Mouse (Mus musculus) heart, adult 2 months (tissue): ENCODE measurements around the gene Prox1. TPM values are rescaled to one million over a fixed set of nuclear protein-coding genes. Genes with fewer than 3 reads are reported as not detected.
A peak's percentile ranks its signal among the peaks of the same experiment; 100 is the strongest.

Source experiments
- DNase-seq, 2 experiments: peaks; one replicate each; pipeline ENCODE4 v3.0.0; 2021
- H3K27ac ChIP-seq: fragments of 200-600 bp; 2 replicates; pipeline ENCODE4 v1.8.1; 2022
- H3K27me3 ChIP-seq: fragments of 200-500 bp; 2 replicates; pipeline ENCODE4 v1.6.1; 2012; ENCODE audit warnings: mild to moderate bottlenecking, low read length, inconsistent platforms, mixed read lengths; ENCODE audit not compliant: control insufficient read depth, insufficient read depth
- H3K36me3 ChIP-seq: fragments of 200-500 bp; 2 replicates; pipeline ENCODE4 v1.6.1; 2012; ENCODE audit warnings: low read length, inconsistent platforms; ENCODE audit not compliant: control insufficient read depth, insufficient read depth
- H3K4me1 ChIP-seq: fragments of 200-500 bp; 2 replicates; pipeline ENCODE4 v1.6.1; 2011; ENCODE audit warnings: low read length; ENCODE audit not compliant: control insufficient read depth, insufficient read depth
- H3K4me3 ChIP-seq: fragments of 200-600 bp; 2 replicates; pipeline ENCODE4 v1.8.1; 2022
- H3K79me2 ChIP-seq: fragments of 200-500 bp; replicated peaks from 2 replicates; pipeline ENCODE4 v1.6.1; 2012; ENCODE audit warnings: mild to moderate bottlenecking, inconsistent platforms, low read length, moderate library complexity, mixed read lengths; ENCODE audit not compliant: control insufficient read depth, insufficient read depth
- H3K9ac ChIP-seq: fragments of 200-500 bp; 2 replicates; pipeline ENCODE4 v1.6.1; 2012; ENCODE audit warnings: low read depth, mild to moderate bottlenecking, control low read depth, inconsistent platforms, low read length, mixed read lengths
- CTCF ChIP-seq: fragments of 200-600 bp; IDR thresholded peaks from 2 replicates; pipeline ENCODE4 v1.8.1; 2022; ENCODE audit warnings: antibody characterized with exemption, mild to moderate bottlenecking, moderate library complexity
- EP300 ChIP-seq: fragments of 200-500 bp; IDR thresholded peaks from 2 replicates; pipeline ENCODE4 v1.6.1; 2011; ENCODE audit warnings: low read depth, low read length, control low read depth; ENCODE audit not compliant: insufficient read depth
- POLR2A ChIP-seq: fragments of 200-500 bp; IDR thresholded peaks from 2 replicates; pipeline ENCODE4 v1.6.1; 2011; ENCODE audit warnings: mild to moderate bottlenecking, low read depth, low read length, control low read depth; ENCODE audit not compliant: insufficient read depth
- WGBS: fragments of 180-500 bp; shearing (Covaris S2); methylation state at CpG from one replicate; pipeline ENCODE4 v1.1.7; 2018; 5-methylcytosine and 5-hydroxymethylcytosine counted together
- intact Hi-C: fragments of 180-260 bp; cut with DNase I; formaldehyde crosslinking; loops from one replicate; pipeline ENCODE4 v1.15.1; 2025
- polyA plus RNA-seq: library from polyadenylated mRNA; depleted of rRNA; stranded (reverse); fragments of >200 nt; gene quantifications from 2 replicates; pipeline ENCODE4 v1.2.3, GENCODE M21; 2012
- total RNA-seq, 2 experiments: library from RNA; stranded (reverse); gene quantifications; 2 replicates each; pipeline ENCODE4 v1.2.3; 2021

The Prox1 gene
- total and polyA plus RNA-seq, 3 experiments: 12.1 to 57.3 (median 46.2) TPM

GRCm38 (mm10) chr1:190176961-190177360 is 6.4 kb upstream of the Prox1 start:
- TF ChIP-seq CTCF: no peak
- no peak for TF ChIP-seq EP300
- TF ChIP-seq POLR2A: no peak
- WGBS: 29% methylated on average over 3 of the region's 3 CpGs
- H3K4me1 ChIP-seq: peaks cover 3% of the 10 kb centered on the region
- no peak overlapping the region for H3K27ac ChIP-seq
- no peak overlapping the region for H3K9ac ChIP-seq
- no peak overlapping the region for H3K4me3 ChIP-seq
- H3K79me2 ChIP-seq: no peaks in the 10 kb centered on the region
- intact Hi-C loops: loop anchor here (10.0 kb wide), 3 partner anchors 188 to 518 kb away; no protein-coding TSS in a partner anchor
- peaks cover 11% of the 10 kb centered on the region for H3K27me3 ChIP-seq
- no peaks in the 10 kb centered on the region for H3K36me3 ChIP-seq
- peak in 1 of 2 experiments; percentile 26 for DNase-seq

GRCm38 (mm10) chr1:190174671-190175661 is 4.5 kb upstream of the Prox1 start:
- H3K27ac ChIP-seq: peak overlapping the region; percentile 71

GRCm38 (mm10) chr1:190174231-190174630 is 3.7 kb upstream of the Prox1 start:
- DNase-seq: peak; percentile 41 to 48
- Histone ChIP-seq H3K4me3 (0 out of 2 replicates have a peak overlapping the region, but pooled peaks have one; percentile 20), H3K4me1 (peaks cover 3% of the 10 kb centered on the region), H3K36me3 (no peaks in the 10 kb centered on the region), H3K27me3 (peaks cover 11% of the 10 kb centered on the region), H3K9ac (peak overlapping the region; percentile 2; the same call in 1 of the 2 replicates), H3K79me2 (no peaks in the 10 kb centered on the region), H3K27ac (peak overlapping the region; percentile 58)
- TF ChIP-seq EP300 (no peak), CTCF (no peak), POLR2A (no peak)
- intact Hi-C loops: loop anchor here (10.0 kb wide), 3 partner anchors 191 to 521 kb away; no protein-coding TSS in a partner anchor
- WGBS: 10% methylated on average over 13 of the region's 13 CpGs

More at GRCm38 (mm10) chr1:190174671-190175661, 4.5 kb upstream of the Prox1 start:
- TF ChIP-seq EP300 (no peak), POLR2A (no peak), CTCF (no peak)
- H3K27me3 ChIP-seq: peaks cover 11% of the 10 kb centered on the region
- H3K9ac ChIP-seq: peak overlapping the region; percentile 82
- intact Hi-C loops: loop anchor here (10.0 kb wide), 3 partner anchors 190 to 520 kb away; no protein-coding TSS in a partner anchor
- WGBS: 3% methylated on average over 65 of the region's 65 CpGs
- DNase-seq: peak; percentile 41 to 52
- H3K79me2 ChIP-seq: no peaks in the 10 kb centered on the region
- peak overlapping the region; percentile 47 for H3K4me3 ChIP-seq
- no peaks in the 10 kb centered on the region for H3K36me3 ChIP-seq
- H3K4me1 ChIP-seq: peaks cover 3% of the 10 kb centered on the region

GRCm38 (mm10) chr1:190173596-190173995 is 3.1 kb upstream of the Prox1 start:
- no peak overlapping the region for H3K9ac ChIP-seq
- peak in 1 of 2 experiments; percentile 30 for DNase-seq
- H3K27me3 ChIP-seq: peaks cover 11% of the 10 kb centered on the region
- H3K36me3 ChIP-seq: no peaks in the 10 kb centered on the region
- no peak for TF ChIP-seq POLR2A
- no peak for TF ChIP-seq CTCF
- TF ChIP-seq EP300: no peak
- H3K4me1 ChIP-seq: peaks cover 3% of the 10 kb centered on the region
- H3K4me3 ChIP-seq: no peak overlapping the region
- no peaks in the 10 kb centered on the region for H3K79me2 ChIP-seq
- 27% methylated on average over 12 of the region's 16 CpGs for WGBS
- intact Hi-C loops: loop anchor here (10.0 kb wide), 3 partner anchors 191 to 521 kb away; no protein-coding TSS in a partner anchor
- no peak overlapping the region; the same call in 1 of the 2 replicates for H3K27ac ChIP-seq

- Histone ChIP-seq H3K79me2 (no peaks in the 10 kb centered on the region), H3K9ac (no peak overlapping the region), H3K4me1 (peaks cover 3% of the 10 kb centered on the region), H3K4me3 (no peak overlapping the region), H3K36me3 (no peaks in the 10 kb centered on the region), H3K27ac (no peak overlapping the region), H3K27me3 (peaks cover 11% of the 10 kb centered on the region)
- intact Hi-C loops: loop anchor here (10.0 kb wide), 3 partner anchors 192 to 522 kb away; no protein-coding TSS in a partner anchor
- 16% methylated on average over 23 of the region's 24 CpGs for WGBS
- no peak for TF ChIP-seq EP300
- no peak for TF ChIP-seq POLR2A
- TF ChIP-seq CTCF: no peak
- DNase-seq: peak; percentile 20 to 41
Measured at GRCm38 (mm10) chr1:190172979-190173461, 2.5 kb upstream of the Prox1 start.
